Mouse (Mus musculus) stomach, postnatal 0 days (tissue): ENCODE measurements around the gene Lrrc8c. TPM values are rescaled to one million over a fixed set of nuclear protein-coding genes. Genes with fewer than 3 reads are reported as not detected.

Experiments used
- ATAC-seq: fragments of 200-750 bp; cut with Nextera tagmentation; 2 replicates; pipeline ENCODE4 v1.8.0; 2017; ENCODE audit not compliant: low FRiP score, low TSS enrichment
- DNase-seq: peaks from one replicate; pipeline ENCODE4 v3.0.0-alpha.2; 2016; ENCODE audit warnings: low spot score
- H3K27ac ChIP-seq: fragments of 300-500 bp; sonication (generic); replicated peaks from 2 replicates; pipeline ENCODE4 v1.5.1; 2014; ENCODE audit warnings: mild to moderate bottlenecking, control low read depth
- H3K27me3 ChIP-seq: fragments of 300-500 bp; sonication (generic); 2 replicates; pipeline ENCODE4 v1.6.1; 2014; ENCODE audit warnings: low read length; ENCODE audit not compliant: control insufficient read depth, insufficient read depth
- H3K36me3 ChIP-seq: fragments of 300-500 bp; sonication (generic); 2 replicates; pipeline ENCODE4 v1.6.1; 2014; ENCODE audit warnings: low read length, mixed read lengths; ENCODE audit not compliant: control insufficient read depth, insufficient read depth
- H3K4me1 ChIP-seq: fragments of 300-500 bp; sonication (generic); replicated peaks from 2 replicates; pipeline ENCODE4 v1.6.1; 2014; ENCODE audit warnings: antibody characterized with exemption; ENCODE audit not compliant: control insufficient read depth, insufficient read depth
- H3K4me2 ChIP-seq: fragments of 300-500 bp; sonication (generic); replicated peaks from 2 replicates; pipeline ENCODE4 v1.6.1; 2014; ENCODE audit warnings: low read depth, mild to moderate bottlenecking, control low read depth, moderate library complexity
- H3K4me3 ChIP-seq: fragments of 300-500 bp; sonication (generic); 2 replicates; pipeline ENCODE4 v1.5.1; 2014; ENCODE audit warnings: low read depth, low read length, control low read depth
- H3K9ac ChIP-seq: fragments of 300-500 bp; sonication (generic); 2 replicates; pipeline ENCODE4 v1.6.1; 2014; ENCODE audit warnings: mild to moderate bottlenecking, low read length, control low read depth, mixed read lengths
- H3K9me3 ChIP-seq: fragments of 300-500 bp; sonication (generic); 2 replicates; pipeline ENCODE4 v1.6.1; 2016; ENCODE audit warnings: low read length; ENCODE audit not compliant: control insufficient read depth
- CTCF ChIP-seq: IDR thresholded peaks from 2 replicates; pipeline ENCODE4 v1.5.1; 2016; ENCODE audit warnings: antibody characterized with exemption, low read depth, mild to moderate bottlenecking, moderate library complexity
- EP300 ChIP-seq: optimal IDR thresholded peaks from 2 replicates; pipeline ENCODE3; 2016; ENCODE audit warnings: antibody characterized with exemption
- WGBS: fragments of 180-500 bp; shearing (Covaris S2); extraction: QIAGEN DNeasy Blood & Tissue Kit; methylation state at CpG from one replicate; pipeline ENCODE4 v1.1.7; 2014; 5-methylcytosine and 5-hydroxymethylcytosine counted together
- polyA plus RNA-seq: library from polyadenylated mRNA; unstranded; fragments of >200 nt; fragmentation: Nextera tagmentation; extraction: Ambion mirVana; gene quantifications from 2 replicates; pipeline ENCODE4 v1.2.1, GENCODE M21; 2015

The Lrrc8c gene
- polyA plus RNA-seq, 1 experiment from 2014 or later = 7.3 TPM

DNA sequence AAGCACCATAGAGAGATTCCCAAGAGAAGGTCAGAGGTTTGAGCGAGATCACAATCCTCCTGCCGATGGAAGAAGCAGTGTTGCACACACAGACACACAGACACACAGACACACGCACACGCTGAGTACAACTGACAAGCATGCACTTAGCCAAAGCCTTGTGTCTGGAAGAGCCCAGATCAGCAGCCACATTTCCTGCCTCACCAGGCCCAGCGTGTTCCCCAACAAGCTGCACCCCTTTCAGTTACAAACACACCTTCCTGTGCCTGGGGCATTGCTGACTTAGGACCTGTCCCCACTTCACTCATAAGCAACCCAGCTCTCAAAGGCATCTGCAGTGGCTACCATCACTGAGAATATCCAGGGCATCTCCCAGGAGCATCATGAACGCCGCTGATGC is 25.8 kb upstream of the Lrrc8c start:
- no peak overlapping the region for H3K4me2 ChIP-seq
- WGBS = 85% methylated on average over 7 of the region's 7 CpGs
- no peaks in the 10 kb centered on the region for H3K36me3 ChIP-seq
- no peak for ATAC-seq
- no peaks in the 10 kb centered on the region for H3K9me3 ChIP-seq
- H3K4me3 ChIP-seq = no peak overlapping the region
- TF ChIP-seq EP300 = no peak
- no peak for TF ChIP-seq CTCF
- DNase-seq = no peak
- H3K4me1 ChIP-seq = no peaks in the 10 kb centered on the region
- no peak overlapping the region for H3K27ac ChIP-seq
- H3K27me3 ChIP-seq = no peaks in the 10 kb centered on the region
- H3K9ac ChIP-seq = no peak overlapping the region

DNA sequence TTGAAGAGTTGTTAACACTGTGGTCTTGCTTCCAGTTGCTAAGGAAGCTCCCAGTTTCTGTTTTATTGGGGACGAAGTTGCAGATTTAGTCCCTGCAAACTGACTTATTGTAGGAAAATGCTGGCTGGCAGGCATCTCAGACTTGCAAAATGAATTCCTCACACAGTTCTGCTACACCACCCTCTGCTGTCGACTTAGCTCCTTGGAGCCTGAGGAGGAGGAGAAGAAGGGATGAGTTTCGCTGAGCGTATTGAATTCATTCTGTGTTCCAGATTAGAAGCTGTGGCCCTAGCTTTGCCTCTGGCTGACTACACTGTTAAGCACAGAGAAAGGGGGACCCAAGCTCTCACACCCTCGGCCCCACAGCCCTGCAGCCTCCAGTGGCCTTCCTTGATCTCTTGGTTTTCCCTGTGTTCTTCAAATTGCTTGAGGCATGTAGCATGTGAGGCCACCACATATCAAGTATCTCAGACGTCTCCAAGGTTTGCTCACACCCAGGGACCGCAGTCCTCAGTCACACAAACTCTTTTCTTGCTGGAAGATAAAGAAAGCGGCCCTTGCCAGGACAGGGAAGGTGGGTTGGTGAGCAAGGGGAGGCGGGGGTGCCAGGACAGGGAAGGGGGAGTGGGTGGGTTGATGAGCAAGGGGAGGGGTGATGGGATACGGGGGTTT is 24.8 kb upstream of the Lrrc8c start:
- H3K4me1 ChIP-seq = no peaks in the 10 kb centered on the region
- no peak overlapping the region for H3K4me3 ChIP-seq
- DNase-seq = no peak
- 56% methylated on average over 10 of the region's 10 CpGs for WGBS
- TF ChIP-seq EP300 (no peak), CTCF (no peak)
- no peak overlapping the region for H3K27ac ChIP-seq
- H3K27me3 ChIP-seq = no peaks in the 10 kb centered on the region
- H3K36me3 ChIP-seq = no peaks in the 10 kb centered on the region
- no peak overlapping the region for H3K9ac ChIP-seq
- no peak for ATAC-seq
- H3K9me3 ChIP-seq = no peaks in the 10 kb centered on the region
- no peak overlapping the region for H3K4me2 ChIP-seq

DNA sequence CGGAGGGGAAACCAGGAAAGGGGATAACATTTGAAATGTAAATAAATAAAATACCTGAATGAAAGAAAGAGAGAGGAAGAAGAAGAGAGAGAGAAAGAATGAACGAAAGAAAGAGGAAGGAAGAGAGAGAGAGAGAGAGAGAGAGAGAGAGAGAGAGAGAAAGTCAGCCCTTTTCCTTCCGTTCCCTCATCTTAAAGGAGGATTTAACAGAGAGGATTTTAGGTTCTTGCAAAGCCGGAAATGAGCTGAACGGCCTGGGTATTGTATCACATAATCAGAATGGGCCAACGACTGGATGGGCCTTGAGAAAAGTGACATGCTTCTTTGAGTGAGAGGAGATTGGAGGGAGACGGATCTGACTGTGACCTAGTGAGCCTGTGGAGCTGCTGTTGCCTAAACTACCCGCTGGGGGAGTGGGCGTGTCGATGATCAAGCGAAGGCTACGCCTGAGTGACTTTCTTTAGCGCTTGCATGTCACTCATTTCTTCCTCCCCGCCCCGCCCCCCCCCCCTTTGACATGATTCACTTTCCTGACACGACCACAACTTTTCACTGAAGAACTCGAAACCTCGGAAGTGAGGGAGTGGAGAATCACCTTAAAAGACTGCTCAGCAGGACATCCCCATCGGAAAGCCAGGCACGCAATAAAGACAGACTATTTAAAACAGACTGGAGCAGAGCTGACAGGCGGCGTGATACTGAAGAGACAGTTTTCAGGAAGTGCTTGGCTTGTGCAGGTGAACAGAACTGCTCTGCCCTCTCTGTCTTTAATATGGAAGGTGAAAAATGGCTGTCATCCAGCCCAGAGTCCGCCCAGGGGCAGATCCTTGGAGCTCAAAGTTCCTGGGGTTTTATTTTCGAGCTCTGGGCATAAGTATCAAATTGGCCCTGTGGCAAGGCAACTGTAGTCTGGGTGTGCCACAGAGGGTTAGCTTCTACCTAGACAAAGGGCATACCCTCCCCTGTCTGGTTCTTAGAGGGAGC is 24.0 kb upstream of the Lrrc8c start:
- TF ChIP-seq EP300 (no peak), CTCF (peak; percentile 65)
- Histone ChIP-seq H3K4me2 (peak overlapping the region; percentile 46), H3K27me3 (no peaks in the 10 kb centered on the region), H3K36me3 (no peaks in the 10 kb centered on the region), H3K9me3 (no peaks in the 10 kb centered on the region), H3K4me3 (peak overlapping the region; percentile 25; the same call in 1 of the 2 replicates), H3K9ac (no peak overlapping the region), H3K4me1 (no peaks in the 10 kb centered on the region), H3K27ac (0 out of 2 replicates have a peak overlapping the region, but pooled peaks have one; percentile 8)
- ATAC-seq (peak; percentile 87), DNase-seq (peak; percentile 80)
- WGBS = 8% methylated on average over 23 of the region's 24 CpGs

DNA sequence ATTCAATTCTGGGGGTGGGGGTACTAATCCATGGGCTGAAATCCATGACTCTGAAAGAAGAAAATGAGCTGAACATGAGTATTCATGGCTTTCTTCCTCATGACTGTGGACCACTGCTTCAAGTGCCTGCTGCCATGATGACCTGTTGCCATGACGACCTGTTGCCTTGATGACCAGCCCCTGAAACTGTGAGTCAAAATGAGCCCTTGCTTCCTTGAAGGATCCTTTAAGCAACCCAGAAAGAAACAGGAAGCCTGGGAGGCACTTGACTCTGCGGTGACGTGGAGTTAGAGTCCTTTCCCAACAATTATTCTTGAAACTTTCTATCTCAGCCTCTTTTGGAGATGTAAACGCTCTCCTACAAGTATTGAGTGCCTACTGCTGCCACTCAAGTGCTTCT is 23.1 kb upstream of the Lrrc8c start:
- WGBS = 86% methylated on average over 4 of the region's 4 CpGs
- Histone ChIP-seq H3K9me3 (no peaks in the 10 kb centered on the region), H3K36me3 (no peaks in the 10 kb centered on the region), H3K4me2 (no peak overlapping the region), H3K4me1 (no peaks in the 10 kb centered on the region), H3K9ac (no peak overlapping the region), H3K27me3 (no peaks in the 10 kb centered on the region), H3K4me3 (no peak overlapping the region), H3K27ac (no peak overlapping the region)
- ATAC-seq = no peak
- TF ChIP-seq CTCF = no peak
- no peak for TF ChIP-seq EP300
- no peak for DNase-seq

DNA sequence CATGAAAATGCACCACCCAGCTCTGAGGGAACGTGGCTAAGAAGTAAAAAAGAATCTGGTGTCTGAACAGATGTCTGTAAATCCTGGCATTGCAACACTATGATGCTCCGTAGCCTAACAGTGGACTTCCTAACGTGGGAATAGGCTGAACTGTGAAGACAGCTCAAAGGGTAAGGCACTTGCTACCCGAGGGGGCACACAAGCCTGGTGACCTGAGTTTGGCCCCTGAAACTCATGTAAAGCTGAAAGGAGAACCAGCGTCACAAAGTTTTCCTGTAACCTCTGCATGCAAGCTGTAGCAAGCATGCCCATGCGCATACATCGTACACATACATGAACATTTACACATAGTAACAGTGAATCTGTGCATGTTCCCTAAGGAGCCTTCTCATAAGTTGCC is 22.6 kb upstream of the Lrrc8c start:
- no peaks in the 10 kb centered on the region for H3K4me1 ChIP-seq

More for the DNA sequence above, 22.6 kb upstream of the Lrrc8c start:
- Histone ChIP-seq H3K36me3 (no peaks in the 10 kb centered on the region), H3K27me3 (no peaks in the 10 kb centered on the region), H3K4me3 (no peak overlapping the region), H3K27ac (no peak overlapping the region), H3K9ac (no peak overlapping the region), H3K4me2 (no peak overlapping the region), H3K9me3 (no peaks in the 10 kb centered on the region)
- TF ChIP-seq CTCF = no peak
- no peak for TF ChIP-seq EP300
- no peak for ATAC-seq
- WGBS = 79% methylated on average over 7 of the region's 7 CpGs
- no peak for DNase-seq
